Mouse (Mus musculus) CD4-positive helper T cell, adult 2 months (primary cell): ENCODE results near the gene Sec24a.

ENCODE experiments used
- DNase-seq: peaks from one replicate; pipeline ENCODE4 v3.0.0-alpha.2; 2012; ENCODE audit warnings: low read depth, missing footprints, low spot score

Sec24a gene

DNA sequence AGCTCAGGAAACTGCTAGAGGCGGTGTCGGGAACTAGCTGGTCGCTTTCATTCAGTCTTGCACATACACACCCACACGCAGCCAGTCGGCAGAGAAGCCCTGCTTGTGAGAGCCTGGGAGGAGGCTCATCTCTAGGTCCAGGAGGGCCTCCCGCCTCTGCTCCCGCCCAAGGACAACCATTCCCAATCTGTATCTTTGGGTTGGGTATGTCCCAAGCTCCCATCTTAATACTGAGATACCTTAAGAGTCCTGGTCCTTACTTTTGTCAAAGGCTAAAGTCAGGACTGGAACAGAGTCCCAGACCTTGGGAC lies 113.6 kb downstream of the Sec24a start:
- DNase-seq = peak; percentile 50

DNA sequence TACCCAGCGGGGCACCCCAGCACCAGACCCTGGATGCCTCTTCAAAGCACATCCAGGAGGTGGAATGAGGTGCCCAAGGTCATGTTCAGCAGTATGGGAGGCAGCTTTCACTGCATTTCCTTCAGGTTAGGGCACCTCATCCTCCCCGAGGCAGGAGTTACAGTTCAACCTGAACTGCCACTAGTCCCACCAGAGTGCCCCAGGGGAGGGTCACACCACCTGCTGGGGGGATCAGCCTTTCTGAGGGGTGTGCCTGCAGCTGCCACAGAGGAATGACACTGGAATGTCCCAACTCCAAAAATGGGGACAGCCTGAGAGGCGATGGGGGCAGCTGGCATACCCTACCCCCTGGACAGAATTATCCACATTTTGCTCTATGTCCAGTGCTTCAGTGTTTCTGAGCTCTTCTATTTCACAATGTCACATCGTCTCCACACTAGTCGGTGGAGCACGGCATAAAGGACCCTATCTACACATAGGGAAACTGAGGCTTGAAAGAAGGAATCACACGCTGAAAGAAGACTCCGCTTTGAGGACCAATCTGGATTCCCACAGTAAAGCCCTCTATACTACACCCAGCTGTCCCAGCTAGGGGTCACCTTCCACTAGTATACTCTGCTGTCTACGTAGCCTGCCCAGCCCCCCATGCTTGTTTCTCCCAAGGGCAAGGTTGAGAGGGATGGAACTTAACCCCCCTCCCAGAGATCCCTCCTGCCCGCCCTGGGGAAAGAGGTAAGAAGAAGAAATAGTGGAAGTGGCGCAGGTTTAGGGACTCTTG lies 114.1 kb downstream of the Sec24a start:
- DNase-seq = no peak

DNA sequence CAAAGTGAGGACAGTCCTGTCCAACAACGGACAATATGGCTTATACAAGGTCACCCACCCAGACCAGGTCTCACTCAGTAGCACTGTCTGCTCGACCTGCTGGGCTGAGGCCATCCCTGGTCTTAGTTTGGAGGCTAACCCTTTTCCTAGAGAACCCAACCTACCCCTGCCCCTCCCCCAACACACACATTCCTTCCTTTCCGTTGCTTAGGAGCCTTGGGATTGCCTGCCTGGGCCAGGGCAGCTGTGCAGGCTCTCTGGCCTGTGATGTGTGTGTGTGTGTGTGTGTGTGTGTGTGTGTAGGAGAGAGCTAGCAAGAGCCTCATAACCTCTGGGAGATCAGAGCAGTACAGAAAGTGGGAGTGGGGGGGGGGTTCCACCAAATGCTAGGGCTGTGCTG lies 114.9 kb downstream of the Sec24a start:
- no peak for DNase-seq

DNA sequence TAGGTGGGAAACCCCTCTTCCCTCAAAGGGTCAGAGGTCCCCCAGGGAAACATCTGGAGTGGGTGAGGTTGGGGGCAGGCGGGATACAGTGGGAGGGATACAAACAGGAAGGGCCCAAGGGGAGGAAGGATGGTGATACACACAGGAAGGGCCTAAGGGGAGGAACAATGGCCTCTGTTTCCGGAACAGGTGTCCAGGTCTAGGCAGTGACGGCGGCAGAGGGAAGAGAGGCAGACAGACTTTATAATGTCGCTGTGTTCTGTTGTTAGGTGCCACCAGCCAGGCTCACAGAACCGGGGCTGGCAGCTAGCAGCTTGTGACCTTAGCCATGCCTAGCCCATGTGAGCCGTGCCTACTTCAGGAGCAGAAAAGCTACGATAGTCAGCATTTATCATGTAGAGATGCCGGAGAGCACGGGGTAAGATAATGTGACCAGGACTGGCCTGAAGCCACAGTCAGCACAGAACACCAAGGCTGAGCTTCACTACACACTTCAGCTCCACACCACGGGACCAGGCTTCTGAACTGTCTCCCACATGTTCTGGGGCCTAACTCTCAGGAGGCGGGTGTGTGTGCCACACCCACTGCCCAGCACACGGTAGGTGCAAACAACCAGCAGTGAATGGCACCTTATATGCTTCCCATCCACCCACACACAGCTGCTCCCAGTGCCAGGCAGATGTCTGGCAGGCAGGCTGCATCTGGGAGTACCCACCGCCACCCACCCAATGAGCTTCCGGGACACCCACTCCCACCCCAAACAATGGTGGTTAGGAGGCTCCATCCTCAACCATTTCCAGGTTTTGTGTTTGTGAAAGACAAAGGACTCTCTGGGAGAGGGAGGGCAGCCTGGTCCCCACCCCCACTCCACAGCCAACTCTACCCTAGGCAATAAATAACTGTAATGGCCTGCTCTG lies 116.4 kb downstream of the Sec24a start:
- no peak for DNase-seq

DNA sequence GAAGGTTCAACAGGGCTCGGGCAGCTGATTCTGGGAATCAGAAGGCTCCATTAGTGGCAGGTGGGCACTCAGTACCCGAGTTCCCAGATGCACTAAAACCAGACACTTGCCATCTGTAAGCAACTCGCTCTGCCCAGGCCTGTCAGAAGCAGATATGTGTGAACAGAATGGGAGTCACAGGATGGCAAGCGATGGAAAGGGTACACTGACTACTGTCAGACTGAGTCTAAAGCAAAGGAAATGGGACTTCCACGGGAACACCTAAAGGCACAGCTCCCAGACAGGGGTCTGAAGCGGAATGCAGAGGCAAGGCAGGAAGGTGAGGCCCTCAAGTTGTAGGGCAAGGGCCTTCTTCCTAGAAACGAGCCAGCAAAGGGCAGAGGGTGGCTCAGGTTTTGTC lies 117.2 kb downstream of the Sec24a start:
- DNase-seq = no peak

DNA sequence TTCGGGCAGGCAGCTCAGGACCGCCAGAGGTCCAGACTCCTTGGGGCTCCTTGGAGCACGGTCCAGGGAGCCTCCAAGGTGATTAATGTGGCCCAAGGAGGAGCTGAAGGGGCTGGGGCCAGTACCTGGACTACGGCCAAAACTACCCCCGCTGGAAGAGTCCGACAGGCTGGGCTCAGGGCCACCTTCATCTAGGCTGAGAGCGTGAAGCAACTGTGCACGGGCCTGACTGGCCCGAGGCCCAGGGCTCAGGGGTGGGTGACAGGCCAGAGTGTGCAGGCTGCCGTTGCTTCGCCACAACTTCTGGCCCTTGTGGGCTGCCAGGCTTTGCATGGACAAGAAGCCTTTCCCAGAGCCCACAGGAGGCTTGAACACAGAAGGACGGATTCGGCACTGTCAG lies 118.1 kb downstream of the Sec24a start:
- DNase-seq = no peak

DNA sequence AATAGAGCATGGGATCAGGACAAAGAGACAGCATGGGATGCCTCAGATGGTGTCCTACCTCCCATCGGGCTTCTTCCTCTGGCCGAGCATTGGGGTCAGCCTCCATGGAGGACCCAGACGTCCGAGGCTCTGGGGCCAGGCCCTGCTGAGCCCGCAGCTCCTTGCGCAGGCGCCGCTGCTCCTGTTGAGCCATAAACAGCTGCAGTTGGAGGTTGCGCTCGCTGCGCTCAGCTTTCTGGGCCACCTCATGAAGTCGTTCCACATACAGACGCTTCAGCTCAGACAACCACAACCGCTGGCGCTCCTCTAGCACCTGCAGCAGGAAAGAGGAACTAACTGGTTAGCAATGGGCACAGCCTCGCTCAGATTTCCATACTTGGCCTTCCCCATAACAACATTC lies 119.2 kb downstream of the Sec24a start:
- peak; percentile 46 for DNase-seq

DNA sequence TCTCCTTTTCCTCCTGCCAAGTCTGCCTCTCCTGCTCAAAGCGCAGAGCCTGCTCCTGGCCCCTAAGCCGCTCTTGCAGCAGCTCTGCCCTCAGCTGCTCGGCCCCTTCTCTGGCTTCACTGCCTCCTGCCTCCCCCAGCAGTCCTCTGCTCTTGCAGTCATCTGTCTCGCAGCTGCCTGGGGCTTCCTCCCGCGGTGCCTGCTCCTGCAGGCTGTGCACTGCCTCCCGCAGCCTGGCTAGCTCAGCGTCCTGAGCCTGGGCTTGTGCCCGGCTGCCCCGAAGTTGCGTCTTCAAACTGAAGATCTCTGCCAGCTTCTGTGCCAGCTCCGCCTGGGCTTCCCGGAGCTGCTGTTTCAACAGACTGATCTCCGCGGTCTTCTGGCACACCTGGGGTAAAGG lies 119.7 kb downstream of the Sec24a start:
- DNase-seq = no peak

DNA sequence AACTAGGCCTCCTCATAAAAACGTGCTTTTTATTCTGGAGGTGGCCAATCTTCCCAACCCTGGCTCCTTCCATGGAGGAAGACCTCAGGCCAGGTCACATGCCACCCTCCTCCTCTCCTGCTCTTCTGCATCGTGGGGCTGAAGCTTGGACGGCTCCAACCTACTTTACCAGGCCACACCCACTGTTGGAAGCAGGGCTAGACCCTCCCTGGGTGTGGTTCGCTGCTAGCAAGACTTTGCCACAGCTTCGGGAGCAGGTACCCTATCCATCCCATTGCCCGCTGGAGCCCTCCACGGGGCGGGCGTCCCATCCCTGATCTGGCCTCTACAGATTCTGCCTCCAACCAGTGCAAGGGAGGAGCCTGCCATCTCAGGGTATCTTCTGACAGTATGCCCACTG lies 120.2 kb downstream of the Sec24a start:
- DNase-seq = no peak
